Mouse (Mus musculus) induced T-regulatory cell, adult 2 months (primary cell): ENCODE results near the gene Eif2d.
A peak's percentile ranks its signal among the peaks of the same experiment; 100 is the strongest.

ENCODE experiments used
- DNase-seq: peaks from one replicate; pipeline ENCODE4 v3.0.0-alpha.2; 2012; ENCODE audit warnings: low read depth

Eif2d gene

DNA sequence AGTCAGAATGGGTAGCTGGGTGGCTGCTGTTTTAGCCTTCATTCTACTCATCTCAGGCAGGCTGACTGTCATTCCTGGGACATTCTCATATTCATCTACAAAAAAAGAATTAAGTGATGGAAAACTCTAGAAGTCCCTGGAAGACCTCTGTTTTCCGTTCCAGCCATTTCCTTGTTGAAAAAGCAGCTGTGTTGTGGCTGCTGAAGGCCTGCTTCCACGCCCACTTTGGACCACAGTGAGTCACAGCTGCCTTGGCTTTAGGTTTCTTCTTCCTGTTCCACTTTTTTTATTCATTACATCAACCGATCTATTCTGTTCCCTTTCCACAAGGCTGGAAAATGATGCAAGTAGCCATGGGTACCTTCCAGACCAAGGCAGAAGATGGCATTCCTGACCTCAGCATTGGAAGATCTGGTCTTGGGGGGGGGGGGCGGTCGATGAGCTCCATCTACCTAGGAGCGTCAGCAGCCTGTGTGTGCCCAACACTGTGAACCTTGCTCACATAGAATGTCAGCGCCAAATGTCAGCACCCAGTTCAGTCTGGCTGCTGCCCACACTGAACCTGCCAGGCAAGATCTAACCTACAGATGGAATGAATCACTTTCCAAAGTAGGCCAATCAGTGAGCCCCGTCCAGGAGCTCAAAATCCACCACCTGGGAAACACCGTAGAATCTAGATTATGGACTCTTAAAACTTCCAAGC, 31.4 kb downstream of the Eif2d start:
- peak; percentile 84 for DNase-seq

DNA sequence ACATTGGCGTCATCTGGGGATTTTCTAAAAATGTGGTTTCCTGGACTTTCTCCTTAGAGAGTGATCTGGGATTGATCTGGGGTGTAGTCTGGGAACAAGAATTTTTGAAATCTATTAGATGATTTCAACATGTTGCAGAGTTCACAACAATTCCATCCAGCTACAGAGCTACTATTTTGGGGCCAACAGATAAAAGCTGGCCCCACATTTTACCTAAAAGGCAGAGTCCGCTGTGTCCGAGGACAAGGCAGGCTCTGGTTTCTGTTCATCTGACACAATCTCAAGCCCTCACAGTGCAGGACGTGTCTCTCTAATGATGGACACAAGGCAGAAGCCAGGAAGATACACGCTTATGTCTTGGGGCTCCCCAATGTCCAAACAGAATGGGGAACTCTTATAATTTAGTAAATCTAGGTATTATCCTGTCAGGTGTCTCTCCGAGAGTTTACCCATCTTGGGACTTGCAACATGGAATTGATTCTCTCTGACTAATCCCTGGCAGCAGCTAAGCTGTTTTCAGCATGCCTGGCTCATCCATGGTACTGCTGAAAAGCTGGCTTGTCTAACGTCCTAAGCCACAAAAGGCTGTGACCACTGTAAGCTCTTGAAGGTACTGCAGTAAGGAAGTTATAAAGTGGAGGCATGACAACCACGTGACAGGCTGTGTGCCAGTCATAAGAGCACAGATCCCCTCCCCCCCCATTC, 32.1 kb downstream of the Eif2d start:
- peak; percentile 47 for DNase-seq

DNA sequence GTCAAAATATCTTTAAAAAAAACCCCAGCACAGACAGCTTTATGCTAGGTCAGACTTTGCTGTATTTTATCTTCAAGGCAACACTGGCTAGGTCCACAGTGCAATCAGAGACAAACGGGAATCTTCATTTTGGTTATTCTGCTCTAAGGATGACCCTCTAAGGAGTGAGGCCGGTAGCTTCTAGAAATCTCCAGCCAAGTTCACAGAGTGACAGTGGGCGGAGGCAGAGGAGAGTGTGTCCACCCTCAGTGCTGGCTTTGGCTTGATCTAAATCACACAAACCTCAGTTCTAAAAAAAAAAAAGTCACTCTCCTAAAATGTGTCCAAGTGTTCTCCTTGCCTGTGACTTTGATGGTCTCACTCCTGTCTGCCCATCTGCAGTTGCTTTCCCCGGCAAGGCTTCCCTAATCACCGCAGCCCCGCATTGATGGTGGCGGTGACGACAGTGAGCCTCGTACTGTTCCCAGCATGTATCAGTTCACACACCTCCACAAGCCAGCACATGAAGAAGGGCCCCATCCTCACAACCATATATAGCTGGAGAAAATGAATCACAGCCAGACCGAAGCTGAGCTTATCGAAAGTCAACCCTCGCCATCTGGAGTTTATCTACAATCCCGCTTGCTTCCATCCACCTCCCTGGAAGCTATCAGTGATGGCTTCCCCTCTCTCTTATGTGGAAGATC, 33.0 kb downstream of the Eif2d start:
- peak; percentile 60 for DNase-seq

DNA sequence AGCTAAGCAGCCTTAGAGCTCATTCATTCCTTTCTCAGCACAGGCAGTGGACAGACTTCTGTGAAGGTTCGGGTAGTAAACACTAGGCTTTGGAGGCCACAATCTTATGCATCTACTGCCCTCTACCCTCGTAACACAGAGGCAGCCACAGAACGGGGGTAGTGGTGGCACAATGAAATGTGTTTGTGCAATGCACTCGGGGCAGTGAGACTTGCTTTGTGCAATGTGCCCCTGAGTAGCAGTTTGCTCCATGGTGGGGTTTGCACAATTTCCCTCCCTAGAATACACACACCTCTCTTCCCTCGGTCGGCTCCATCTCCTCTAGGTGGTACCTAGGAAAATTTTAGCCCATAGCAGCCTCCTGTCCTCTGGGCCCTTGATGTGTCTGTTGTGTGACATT, 34.0 kb downstream of the Eif2d start:
- peak; percentile 34 for DNase-seq

DNA sequence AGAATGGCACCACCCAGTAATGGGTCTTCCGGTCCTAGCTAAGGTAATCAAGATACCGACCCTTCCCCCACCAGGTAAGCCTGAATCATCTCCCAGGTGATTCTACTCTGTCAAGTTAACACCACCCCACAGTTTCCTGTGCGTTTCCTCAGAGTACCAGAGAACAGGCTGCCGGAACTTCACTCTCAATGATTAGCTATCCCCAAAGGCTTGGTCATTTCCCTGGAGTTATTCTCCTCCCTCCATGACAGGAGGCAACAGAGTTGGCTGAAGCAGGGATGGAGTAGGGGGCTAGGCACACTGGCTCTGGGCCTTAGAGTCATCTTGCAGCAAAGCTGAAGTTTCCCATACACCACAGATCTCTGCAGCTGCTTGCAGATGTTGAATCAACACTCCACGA, 34.9 kb downstream of the Eif2d start:
- peak; percentile 69 for DNase-seq

DNA sequence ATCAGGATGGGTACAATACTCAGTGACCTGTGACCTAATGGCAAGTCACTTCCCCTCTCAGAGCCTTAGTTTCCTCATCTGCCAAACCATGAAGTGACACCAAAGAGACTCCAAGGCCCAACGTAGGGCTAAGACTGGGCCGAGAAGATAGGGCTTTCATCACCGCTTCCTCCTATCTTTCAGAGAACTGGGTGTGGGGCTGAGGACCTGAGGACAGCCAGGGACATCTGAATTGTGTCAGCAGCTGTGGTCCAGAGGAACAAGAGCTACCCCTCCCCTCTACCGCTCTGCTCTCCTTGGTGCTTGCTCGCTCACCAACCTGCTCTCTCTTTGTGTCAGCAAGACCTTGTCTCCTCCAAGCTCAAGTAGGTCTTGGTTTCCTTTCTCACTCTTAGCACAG, 35.7 kb downstream of the Eif2d start:
- peak; percentile 69 for DNase-seq

DNA sequence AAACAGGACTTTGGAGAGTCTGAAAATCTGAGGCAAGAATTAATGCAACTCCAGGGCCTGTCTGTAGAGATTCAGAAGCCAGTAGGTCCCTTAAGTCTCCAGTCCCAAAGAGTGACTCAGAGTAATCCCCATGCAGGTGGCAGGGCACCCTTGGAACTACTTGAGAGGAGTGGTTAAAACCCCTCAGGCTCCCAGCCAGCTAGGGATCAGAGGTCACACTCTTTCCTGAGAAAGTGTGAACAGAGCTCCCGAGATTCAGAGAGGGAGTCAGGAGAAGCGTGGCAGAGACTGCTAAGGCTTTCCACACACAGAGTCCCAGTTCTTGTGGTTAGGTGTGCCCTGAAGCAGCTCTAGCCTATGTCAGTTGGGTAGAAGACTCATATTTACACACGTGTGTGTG, 40.8 kb downstream of the Eif2d start:
- peak; percentile 26 for DNase-seq

DNA sequence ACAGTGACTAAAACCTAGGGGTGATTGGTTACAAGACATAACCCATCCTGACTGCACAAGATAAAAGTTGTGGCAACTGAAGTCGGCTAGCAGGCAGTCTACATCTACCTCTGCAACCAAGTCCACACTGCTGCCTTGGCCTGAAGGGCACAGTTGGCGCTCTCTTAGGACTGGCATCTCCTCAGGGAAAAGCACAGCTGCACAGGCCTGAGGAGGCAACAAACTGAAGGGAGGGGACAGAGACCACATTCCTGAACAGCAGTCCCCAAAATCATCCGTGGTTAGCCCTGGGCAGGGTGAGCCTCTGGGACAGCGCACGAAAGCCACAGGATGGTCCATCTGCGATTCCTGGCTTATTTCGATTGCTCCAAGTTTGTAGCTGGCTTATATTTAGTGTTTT, 42.7 kb downstream of the Eif2d start:
- no peak for DNase-seq

DNA sequence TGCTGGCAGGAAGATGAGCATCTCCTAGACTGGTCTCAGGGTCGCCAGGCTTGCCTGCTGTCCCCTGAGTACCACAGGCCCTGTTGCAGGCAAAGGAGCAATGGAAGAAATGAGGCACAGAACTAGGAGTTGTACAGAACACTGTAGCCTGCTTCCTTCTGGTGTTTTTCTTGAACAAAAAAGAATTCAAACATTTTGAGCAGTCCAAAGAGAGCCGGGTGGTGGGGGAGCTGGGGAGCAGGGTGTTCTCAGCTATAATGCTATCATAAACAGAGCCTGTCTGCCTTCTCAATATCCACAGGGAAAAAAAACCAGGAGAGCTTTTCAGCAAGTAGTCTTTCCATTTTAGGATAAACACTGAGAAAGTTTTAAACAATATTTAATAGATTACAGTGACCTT, 43.1 kb downstream of the Eif2d start:
- no peak for DNase-seq

DNA sequence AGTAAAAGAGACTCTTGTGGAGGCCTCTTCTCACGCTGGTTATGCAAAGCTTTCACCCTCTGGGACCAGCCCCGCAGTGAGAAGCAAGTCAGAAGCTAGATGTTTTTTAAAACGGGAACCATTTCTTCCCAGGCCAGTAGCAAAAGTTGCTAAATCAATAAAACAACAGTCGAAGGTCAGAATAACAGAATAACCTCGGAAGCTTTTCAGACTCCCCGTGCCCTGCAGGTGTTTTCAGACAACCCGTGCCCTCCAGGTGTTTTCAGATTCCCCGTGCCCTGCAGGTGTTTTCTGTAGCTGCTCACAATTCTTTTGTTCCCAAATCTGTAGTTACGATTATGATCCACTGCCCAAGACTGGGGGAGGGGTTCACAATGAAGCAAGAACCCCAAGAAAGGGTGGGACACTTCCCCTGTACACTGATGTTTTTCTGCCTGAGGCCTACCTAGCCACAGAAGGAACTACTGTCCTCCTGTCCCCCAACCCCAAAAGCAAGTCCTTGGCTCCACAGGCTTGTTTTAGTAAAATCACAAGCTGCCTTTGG, 45.5 kb downstream of the Eif2d start:
- peak; percentile 42 for DNase-seq

DNA sequence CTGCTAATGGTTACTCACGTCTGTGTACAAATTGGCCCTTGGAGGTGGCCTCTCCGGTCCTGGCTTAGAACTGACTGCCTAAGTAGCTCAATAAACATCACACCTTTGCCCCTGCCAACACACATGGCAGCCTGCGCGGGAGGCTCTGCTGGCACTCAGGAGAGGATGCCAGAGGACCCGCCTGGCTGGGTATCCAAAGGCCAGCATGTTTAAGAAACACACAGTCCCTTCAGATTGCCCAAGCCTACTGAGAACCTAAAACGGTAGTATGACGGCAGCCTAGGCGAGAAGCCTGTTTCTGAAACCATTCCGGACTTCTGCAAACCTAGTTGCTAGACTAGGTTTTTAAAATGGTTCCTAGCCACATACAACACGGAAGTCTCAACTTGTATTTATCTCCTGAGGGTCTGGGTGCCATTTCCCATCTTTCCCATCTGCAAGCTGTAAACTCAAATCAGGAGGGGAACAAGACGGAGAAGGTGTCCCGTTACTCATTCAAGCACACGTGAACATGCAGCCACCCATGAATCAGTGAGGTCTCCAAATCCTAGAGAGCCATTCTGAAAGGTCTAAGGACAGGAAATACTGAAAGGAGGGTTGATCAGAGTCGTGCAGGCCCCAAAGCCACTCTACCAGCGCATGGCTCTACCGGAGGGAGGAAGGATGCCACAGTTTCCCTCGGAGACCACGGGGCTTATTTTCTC, 46.3 kb downstream of the Eif2d start:
- peak; percentile 81 for DNase-seq

DNA sequence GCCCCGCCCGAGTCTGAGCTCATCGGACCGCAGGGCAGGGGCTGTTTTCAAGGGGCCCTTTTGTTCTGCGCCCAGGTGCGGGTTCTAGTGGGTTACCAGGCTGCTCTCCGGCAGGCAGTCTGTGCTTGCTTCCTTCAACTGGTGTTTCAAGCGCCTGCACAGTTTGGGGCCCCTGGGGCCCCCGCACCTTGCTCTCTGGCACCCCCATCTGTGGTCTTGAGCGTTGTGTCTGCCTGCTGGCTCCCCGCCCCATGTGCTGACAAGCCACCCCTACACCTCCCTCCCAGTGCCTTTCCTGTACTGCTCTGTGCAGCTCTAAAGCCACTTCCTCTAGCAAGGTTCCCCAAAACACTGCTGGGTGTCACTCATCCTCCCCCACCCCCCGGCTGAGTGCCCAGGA, 47.0 kb downstream of the Eif2d start:
- peak; percentile 96 for DNase-seq

DNA sequence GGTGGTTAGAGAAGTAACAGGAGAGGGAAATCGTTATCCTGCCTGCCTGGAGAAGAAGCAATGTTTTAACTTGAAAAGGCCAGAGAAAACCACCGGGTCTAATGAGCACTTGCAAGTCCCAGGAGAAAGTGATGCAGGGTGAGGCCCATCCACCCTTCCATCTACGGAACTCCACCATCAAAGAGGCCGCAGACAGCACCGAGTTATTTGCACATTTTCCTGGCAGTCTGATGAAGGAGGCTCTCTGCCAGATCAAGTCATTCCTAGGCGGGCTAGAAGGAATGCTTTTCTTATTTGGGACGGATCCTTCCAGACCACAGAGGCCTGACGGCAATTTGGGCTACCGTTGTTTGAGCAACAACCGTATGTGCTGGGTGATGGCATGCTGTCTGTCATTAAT, 47.6 kb downstream of the Eif2d start:
- no peak for DNase-seq

DNA sequence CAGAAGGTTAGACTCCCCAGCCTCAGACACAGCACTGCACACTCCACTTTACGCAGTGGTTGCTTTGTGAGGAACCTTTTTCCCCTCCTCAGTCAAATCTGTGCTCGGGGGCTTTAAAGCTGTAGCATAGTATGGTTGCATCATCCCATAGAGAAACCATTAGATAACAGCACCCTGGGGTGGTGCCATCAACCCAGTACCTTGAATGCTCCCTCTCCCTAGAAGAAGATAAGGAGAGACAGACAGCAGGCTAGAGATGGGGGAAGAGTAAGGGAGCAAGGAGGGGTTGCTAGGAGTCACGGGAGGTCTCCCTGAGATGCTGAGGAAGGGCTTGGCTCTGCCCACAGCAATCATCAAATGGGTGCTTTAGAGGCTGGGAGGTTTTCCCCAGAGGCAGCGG, 48.4 kb downstream of the Eif2d start:
- DNase-seq = peak; percentile 28

DNA sequence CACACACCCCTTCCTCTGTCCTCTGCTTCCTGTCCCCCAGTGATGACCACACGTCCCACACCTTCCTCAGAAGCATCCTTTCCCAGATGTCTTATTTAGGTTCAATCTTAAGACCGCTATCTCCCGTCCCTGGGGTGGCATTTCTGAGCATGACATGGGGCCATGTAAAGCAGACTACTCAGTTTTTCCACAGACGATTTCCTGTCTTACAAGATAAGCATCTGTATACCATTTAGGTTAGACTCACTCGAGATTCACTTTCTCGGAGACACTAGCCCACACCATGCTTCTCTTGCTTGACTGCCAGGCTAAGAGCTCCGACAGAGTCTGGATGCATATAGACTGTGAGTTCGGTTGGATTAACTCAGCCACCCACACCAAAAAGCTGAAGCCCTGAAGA, 51.5 kb downstream of the Eif2d start:
- DNase-seq = peak; percentile 92

DNA sequence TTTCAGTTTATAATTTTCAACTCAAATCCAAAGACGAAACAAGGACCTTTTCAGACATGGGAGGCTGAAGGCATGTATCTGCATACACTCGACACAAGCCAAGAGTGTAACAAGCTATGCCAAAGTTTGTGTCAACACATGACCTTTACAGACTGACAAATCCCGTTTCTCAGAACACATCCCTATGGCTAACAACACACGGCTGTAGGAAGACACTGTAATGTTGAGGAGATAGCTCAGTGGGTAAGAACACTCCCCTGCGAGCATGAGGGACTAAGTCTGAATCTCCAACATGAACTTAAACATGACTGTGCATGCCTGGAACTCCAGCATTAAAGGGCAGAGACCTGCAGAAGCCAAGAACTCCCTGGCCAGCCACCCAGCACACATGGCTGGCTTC, 53.4 kb downstream of the Eif2d start:
- DNase-seq = peak; percentile 30

DNA sequence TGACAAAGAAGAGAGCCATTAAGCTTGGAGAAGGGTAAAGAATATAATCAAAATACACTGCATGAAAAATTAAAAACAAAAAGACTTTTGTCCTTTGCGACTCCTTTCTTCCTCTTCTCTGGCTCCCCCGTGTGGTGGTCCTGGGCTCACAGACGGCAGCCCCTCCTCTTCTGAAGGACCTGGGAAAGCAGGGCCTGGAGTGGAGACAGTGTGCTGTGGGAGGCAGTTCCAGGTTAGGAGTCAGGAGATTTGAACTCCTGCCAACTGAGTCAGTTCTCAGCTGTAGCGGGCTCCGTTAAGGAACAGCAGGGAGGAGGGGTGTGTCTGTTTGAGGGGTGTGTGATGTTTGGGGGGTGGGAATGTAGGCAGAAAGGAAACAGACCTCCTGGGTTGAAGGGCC, 54.5 kb downstream of the Eif2d start:
- peak; percentile 86 for DNase-seq

DNA sequence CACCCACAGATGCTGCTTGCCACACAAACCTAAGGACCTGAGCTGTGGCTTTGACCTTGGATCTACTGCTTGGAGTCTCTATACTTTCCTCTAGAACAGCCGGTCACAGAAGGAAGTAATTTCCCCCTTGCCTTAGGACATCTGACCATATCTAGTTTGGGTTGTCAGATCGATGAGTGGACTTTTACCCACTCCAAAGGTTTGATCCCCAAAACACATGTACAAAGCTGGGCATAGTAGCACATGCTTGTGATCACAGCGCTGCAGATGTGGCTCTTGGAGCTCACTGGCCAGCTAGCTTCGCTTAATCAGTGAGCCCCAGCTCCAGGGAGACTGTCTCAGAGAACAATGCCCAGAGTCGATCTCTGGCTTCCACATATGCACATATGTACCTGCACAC, 55.1 kb downstream of the Eif2d start:
- no peak for DNase-seq

DNA sequence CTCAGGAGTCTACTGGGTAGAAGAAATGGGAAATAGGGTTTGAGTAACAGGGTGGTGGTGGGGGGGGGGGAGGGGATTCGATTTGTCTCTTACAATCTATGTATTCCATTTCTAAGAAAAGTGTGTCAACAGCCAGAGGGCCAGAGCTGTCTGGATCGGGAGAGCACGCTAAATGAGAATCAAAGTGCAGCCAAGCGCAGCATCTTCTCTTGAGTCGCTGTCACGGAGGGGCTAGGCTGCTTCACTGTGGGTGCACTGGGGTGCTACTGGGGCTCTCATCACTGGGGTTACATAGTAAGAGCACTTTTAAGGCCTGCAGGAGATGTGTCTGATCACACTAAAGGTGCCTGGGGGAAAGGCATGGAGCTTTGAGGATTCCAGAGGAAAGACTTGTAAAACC, 55.8 kb downstream of the Eif2d start:
- no peak for DNase-seq

DNA sequence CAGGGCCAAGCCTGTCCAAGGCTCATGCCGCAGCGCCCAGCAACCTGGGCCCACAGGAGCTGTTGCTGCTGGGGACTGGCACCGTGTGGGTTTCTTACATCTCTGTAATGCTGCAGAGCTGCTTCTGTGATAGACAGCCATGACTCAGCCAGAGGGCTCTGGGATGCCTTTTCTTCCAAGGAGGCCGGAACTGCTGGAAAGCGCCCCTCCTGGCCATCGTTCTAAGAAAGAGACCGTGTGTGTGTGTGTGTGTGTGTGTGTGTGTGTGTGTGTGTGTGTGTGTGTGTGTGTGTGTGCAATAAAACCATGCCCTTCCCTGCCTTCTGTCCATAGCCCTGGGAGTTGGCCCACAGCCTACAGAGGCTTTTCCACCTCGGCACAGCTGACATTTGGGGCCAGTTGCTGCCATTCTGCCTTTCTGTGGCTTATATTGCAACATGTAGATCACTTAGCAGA, 57.0 kb downstream of the Eif2d start:
- no peak for DNase-seq

DNA sequence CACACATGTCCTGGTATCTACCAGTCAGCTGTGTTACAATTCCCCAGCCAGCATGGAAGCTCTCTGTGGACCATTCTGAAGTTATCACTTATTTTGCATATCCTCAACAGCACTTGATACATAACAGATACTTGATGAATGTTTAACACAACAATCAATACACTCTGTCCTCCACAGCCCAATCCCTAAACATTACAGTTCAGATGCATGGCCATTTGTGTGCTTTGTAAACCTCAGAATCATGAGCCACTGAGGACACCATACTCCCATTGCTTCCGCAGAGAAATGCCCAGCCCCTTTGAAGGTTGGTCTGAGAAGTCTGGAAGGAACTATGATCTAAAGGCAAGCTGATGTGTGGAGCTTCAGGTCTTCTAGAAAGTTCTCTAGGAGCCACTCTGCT, 58.7 kb downstream of the Eif2d start:
- DNase-seq = no peak

DNA sequence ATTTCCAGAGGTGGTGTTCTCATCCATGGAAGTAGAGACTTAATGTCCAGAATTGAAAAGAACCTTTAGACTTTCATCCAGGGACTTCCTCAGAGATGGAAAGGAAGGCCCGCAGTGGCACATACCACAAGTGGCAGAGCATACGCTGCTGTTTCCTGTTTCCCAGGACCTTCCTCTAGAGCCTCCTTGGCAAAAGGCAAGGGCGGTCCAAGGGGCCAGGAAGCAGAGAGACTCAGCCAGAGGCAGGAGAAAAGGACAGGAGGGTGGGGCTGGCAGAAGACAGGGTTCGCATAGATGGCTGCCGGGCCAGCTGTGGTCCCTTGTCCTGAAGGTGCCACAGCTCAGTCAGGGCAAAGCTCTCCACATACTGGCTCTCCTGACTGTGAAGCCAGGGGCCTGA, 60.0 kb downstream of the Eif2d start:
- no peak for DNase-seq
